Mouse (Mus musculus): ENCODE data around the gene Atp10b. TPM values are rescaled to one million over a fixed set of nuclear protein-coding genes. Genes with fewer than 3 reads are reported as not detected.

Atp10b gene
- polyA plus RNA-seq, 1 experiment, result 2.2 TPM

- Histone ChIP-seq H3K27ac (ENCODE audit: insufficient read depth, low read depth, low read length) (no peak overlapping the region), H3K4me3 (ENCODE audit: insufficient read depth, low read depth, low read length) (no peak overlapping the region), H3K36me3 (ENCODE audit: control insufficient read depth, insufficient read depth, low read length) (no peaks in the 10 kb centered on the region), H3K4me1 (ENCODE audit: control insufficient read depth, insufficient read depth, low read length) (no peaks in the 10 kb centered on the region), H3K27me3 (replicated peaks; ENCODE audit: control insufficient read depth, insufficient read depth, low read length) (no peaks in the 10 kb centered on the region)
- TF ChIP-seq CTCF (conservative IDR thresholded peaks at IDR 0.05; ENCODE audit: insufficient read depth, insufficient read length, low read depth, low read length), result no peak
- TF ChIP-seq POLR2A (IDR thresholded peaks at IDR 0.05; ENCODE audit: low read depth, low read length), result no peak
- DNase-seq, result no peak
- 87% methylated on average over 3 of the region's 3 CpGs for WGBS
Measured at GRCm38 (mm10) chr11:43267505-43267904, 117.8 kb downstream of the Atp10b start.

DNA sequence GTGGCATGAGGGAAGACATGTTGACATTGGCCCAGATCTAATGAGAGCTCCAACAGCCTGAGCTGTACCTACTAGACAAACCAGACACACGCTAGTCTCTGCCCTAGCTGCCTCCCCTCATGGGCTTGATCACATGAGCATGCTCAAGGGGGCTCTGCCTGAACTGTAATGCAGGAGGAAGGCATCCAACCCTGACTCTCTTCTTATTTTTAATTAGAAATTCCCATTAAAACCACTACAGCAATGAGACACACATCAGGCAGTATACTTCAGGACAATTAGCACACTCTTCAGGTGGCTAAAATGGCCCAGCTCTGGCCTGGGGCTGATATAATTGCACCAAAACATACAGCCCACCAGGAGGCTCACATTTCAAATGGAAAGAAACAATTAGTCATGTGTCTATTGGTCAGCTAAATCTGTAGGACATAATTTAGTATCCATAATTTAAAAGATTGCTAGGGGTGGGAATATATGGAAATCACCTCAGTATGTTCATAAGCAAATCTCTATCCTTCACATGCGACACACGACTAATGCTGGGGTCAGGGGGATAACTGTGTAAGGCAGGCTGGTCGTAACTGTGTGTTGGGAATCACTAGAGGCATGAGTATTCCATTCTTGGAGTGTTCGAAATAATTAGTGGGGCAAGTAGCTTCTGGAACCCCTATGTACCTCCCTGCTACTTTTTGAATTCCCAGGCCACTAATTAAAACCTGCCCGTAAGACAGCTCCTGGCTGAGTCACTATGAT lies 120.0 kb downstream of the Atp10b start:
- Histone ChIP-seq H3K4me3 (ENCODE audit: insufficient read depth, low read depth, low read length) (no peak overlapping the region), H3K27ac (ENCODE audit: insufficient read depth, low read depth, low read length) (no peak overlapping the region), H3K27me3 (replicated peaks; ENCODE audit: control insufficient read depth, insufficient read depth, low read length) (no peaks in the 10 kb centered on the region), H3K36me3 (ENCODE audit: control insufficient read depth, insufficient read depth, low read length) (no peaks in the 10 kb centered on the region), H3K4me1 (ENCODE audit: control insufficient read depth, insufficient read depth, low read length) (no peaks in the 10 kb centered on the region)
- no peak for TF ChIP-seq CTCF (conservative IDR thresholded peaks at IDR 0.05; ENCODE audit: insufficient read depth, insufficient read length, low read depth, low read length)
- no peak for TF ChIP-seq POLR2A (IDR thresholded peaks at IDR 0.05; ENCODE audit: low read depth, low read length)
- DNase-seq, result no peak
- WGBS, result 80% methylated on average over 6 of the region's 6 CpGs

DNA sequence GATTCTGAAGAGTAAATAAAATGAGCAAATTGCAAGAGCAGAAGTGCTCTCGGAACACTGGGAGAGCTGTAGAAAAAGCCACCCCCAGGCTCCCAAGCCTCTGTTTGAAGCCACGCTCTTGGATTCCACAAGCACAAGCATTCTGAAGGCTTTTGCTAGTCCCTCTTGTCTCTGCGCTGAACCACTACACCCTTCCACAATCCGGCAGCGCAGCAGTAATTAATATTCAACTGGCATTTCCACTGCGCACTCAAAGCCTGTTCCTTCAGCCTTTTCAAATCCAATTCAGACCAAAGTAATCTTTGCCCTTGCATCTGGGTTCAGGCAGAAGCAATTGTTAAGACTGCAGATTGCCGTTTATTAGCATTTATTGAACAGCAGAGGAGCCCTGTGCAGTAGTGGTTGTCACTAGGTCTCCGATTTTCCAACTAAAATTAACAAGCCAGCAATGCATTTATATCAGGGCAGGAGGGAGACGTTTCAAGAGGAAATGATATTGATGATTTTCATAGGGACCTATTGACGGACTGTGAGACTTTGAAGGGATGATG lies 120.7 kb downstream of the Atp10b start:
- Histone ChIP-seq H3K4me1 (ENCODE audit: control insufficient read depth, insufficient read depth, low read length) (no peaks in the 10 kb centered on the region), H3K4me3 (ENCODE audit: insufficient read depth, low read depth, low read length) (no peak overlapping the region), H3K36me3 (ENCODE audit: control insufficient read depth, insufficient read depth, low read length) (no peaks in the 10 kb centered on the region), H3K27ac (ENCODE audit: insufficient read depth, low read depth, low read length) (no peak overlapping the region), H3K27me3 (replicated peaks; ENCODE audit: control insufficient read depth, insufficient read depth, low read length) (no peaks in the 10 kb centered on the region)
- DNase-seq, result peak; percentile 36
- 60% methylated on average over 10 of the region's 10 CpGs for WGBS
- no peak for TF ChIP-seq POLR2A (IDR thresholded peaks at IDR 0.05; ENCODE audit: low read depth, low read length)
- TF ChIP-seq CTCF (conservative IDR thresholded peaks at IDR 0.05; ENCODE audit: insufficient read depth, insufficient read length, low read depth, low read length), result no peak

GRCm38 (mm10) chr11:43273896-43274295 lies 124.2 kb downstream of the Atp10b start:
- H3K4me3 ChIP-seq (ENCODE audit: insufficient read depth, low read depth, low read length), result no peak overlapping the region
- no peak overlapping the region for H3K27ac ChIP-seq (ENCODE audit: insufficient read depth, low read depth, low read length)
- no peak for DNase-seq
- no peaks in the 10 kb centered on the region for H3K36me3 ChIP-seq (ENCODE audit: control insufficient read depth, insufficient read depth, low read length)
- H3K4me1 ChIP-seq (ENCODE audit: control insufficient read depth, insufficient read depth, low read length), result no peaks in the 10 kb centered on the region
- no peak for TF ChIP-seq POLR2A (IDR thresholded peaks at IDR 0.05; ENCODE audit: low read depth, low read length)
- TF ChIP-seq CTCF (conservative IDR thresholded peaks at IDR 0.05; ENCODE audit: insufficient read depth, insufficient read length, low read depth, low read length), result no peak
- H3K27me3 ChIP-seq (replicated peaks; ENCODE audit: control insufficient read depth, insufficient read depth, low read length), result no peaks in the 10 kb centered on the region

DNA sequence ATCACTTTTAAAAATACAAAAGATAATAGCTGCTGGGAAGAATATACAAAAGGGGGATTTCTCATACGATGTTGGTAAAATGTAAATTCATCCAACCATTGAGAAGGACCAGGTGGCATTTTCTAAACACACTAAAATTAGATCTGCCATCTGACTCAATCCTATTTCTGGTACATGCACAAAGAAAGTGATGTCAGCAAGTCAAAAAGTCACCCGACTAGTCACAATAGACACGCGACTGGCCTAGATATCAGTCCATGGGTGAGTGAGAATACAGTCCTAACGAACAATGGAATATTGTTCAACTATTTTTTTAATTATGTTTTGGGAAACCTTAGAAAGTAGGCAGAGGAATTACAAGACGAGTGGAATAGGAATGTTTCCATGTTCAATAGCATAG lies 147.9 kb downstream of the Atp10b start:
- H3K27me3 ChIP-seq (replicated peaks; ENCODE audit: control insufficient read depth, insufficient read depth, low read length), result no peaks in the 10 kb centered on the region
- no peak overlapping the region for H3K4me3 ChIP-seq (ENCODE audit: insufficient read depth, low read depth, low read length)
- TF ChIP-seq CTCF (conservative IDR thresholded peaks at IDR 0.05; ENCODE audit: insufficient read depth, insufficient read length, low read depth, low read length), result no peak
- no peak for DNase-seq
- 85% methylated on average over 6 of the region's 6 CpGs for WGBS
- no peaks in the 10 kb centered on the region for H3K36me3 ChIP-seq (ENCODE audit: control insufficient read depth, insufficient read depth, low read length)
- no peaks in the 10 kb centered on the region for H3K4me1 ChIP-seq (ENCODE audit: control insufficient read depth, insufficient read depth, low read length)
- H3K27ac ChIP-seq (ENCODE audit: insufficient read depth, low read depth, low read length), result no peak overlapping the region

GRCm38 (mm10) chr11:43311000-43311399 lies 161.3 kb downstream of the Atp10b start:
- H3K4me1 ChIP-seq (ENCODE audit: control insufficient read depth, insufficient read depth, low read length), result no peaks in the 10 kb centered on the region
- H3K27me3 ChIP-seq (replicated peaks; ENCODE audit: control insufficient read depth, insufficient read depth, low read length), result no peaks in the 10 kb centered on the region
- no peak overlapping the region for H3K27ac ChIP-seq (ENCODE audit: insufficient read depth, low read depth, low read length)
- 63% methylated on average over 1 of the region's 1 CpGs for WGBS
- H3K4me3 ChIP-seq (ENCODE audit: insufficient read depth, low read depth, low read length), result no peak overlapping the region
- DNase-seq, result no peak
- H3K36me3 ChIP-seq (ENCODE audit: control insufficient read depth, insufficient read depth, low read length), result no peaks in the 10 kb centered on the region
- TF ChIP-seq CTCF (conservative IDR thresholded peaks at IDR 0.05; ENCODE audit: insufficient read depth, insufficient read length, low read depth, low read length) (no peak), POLR2A (IDR thresholded peaks at IDR 0.05; ENCODE audit: low read depth, low read length) (no peak)

Other genes starting within 250 kb of the Atp10b start
- gene Gm9972, start 114.1 kb upstream of the Atp10b start, polyA plus RNA-seq (2012; rRNA removed), result not detected in 2 replicates